Mouse (Mus musculus) frontal cortex, postnatal 36 days (tissue): ENCODE measurements around the gene Gipc3.

Source experiments
- DNase-seq, 2 experiments: peaks; one replicate each; pipeline ENCODE4 v3.0.0; 2022; ENCODE audit warnings: low spot score in 2 of 2

The Gipc3 gene

GRCm38 (mm10) chr10:81342686-81343505, at the start of gene Gipc3:
Gene Gipc3, minus strand, starts transcription at chr10:81343266.
- DNase-seq = no peak

DNA sequence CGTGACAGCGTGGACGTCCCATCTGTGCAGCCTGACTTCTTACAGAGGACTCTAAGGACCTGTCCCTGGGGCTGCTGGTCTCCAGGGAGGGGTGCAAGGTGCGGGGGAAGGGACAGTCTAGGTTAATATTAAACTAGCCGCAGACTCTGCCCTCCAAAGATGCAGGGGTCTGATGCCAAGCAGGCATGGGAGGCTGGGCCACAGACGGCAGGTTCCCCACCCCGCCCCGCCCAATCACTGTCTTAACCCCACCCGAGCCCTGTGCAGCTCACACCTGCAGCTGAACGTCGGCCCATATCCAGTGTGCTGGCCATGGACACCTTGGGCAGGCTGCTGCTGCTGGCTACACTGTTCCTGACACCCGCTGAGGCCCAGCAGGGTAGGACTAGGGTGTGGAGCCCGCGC, 49.7 kb upstream of the Gipc3 start, which contains the start of gene Smim24:
TSS of gene Smim24 (plus strand) at position 271 of the 405 bp plus-strand sequence.
- DNase-seq = no peak

- DNase-seq = no peak
Observed at GRCm38 (mm10) chr10:81392270-81392669, 49.2 kb upstream of the Gipc3 start.

- DNase-seq = no peak
Observed at GRCm38 (mm10) chr10:81390678-81390965, 47.6 kb upstream of the Gipc3 start.

DNA sequence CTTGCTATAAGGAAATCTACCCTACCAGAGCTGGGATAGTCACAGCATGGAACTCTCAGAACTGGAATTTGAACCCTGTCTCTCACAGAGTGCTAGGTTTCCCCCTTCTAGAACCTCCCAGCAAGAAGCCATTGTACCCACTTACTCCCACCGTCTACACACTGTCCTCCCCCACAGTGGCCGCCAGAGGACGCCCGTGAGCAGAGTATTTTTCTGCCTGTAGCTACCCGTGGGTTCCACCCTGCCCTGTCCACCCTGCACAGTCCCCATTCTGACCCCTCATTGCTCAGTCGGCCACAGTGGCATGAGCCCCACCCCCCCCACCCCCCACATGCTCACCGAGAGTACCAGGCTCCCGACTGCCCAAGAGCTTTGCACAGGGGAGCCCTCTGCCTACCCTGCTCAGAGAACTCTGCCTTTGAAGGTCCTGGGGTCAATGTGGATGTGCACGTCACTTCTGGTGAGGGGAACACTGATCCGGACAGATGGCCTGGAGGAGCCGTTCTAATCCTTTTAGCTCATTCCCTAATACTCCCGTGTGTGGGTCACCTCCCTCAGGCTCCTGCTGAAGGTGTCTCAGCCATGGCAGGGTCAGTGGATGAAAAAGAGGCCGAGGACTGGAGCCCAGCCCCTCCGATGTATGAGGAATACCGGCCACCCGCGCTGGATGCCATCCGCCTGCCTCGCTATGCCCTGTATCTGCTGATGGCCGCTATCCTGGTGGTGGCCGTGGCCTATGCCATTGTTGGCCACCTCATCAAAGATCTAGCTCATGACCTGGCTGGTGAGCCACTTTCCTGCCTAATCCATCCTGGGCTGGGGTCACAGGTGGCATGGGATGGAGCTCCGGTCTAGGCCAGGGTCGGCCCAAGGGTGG, 47.0 kb upstream of the Gipc3 start:
- peak; percentile 69 to 78 for DNase-seq

DNA sequence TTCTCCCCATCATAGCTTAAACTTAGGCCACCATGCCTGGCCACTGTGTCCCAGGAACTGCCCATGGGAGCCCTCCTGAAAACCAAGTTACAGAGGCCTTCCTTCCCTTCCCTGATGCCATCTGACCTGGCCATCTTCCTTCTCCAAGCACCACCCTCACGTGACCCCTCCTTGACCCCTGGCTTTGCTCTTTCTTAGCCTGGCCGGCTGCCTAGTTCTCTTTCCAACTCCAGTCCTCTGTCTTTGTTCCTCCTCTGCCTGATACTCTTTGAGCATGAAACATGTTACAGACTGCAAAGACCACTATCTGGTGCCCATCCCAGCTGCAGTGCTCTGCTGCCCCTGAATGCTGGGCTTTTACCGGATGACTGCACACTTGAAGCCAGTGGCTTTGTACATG, 46.3 kb upstream of the Gipc3 start:
- DNase-seq = no peak

GRCm38 (mm10) chr10:81388505-81389055, 45.5 kb upstream of the Gipc3 start, which contains the start of gene Gm48552:
Gene Gm48552, plus strand, starts transcription at chr10:81389005.
- no peak for DNase-seq

GRCm38 (mm10) chr10:81387716-81388115, 44.6 kb upstream of the Gipc3 start:
- DNase-seq = no peak

GRCm38 (mm10) chr10:81385603-81386306, 42.7 kb upstream of the Gipc3 start:
- no peak for DNase-seq

DNA sequence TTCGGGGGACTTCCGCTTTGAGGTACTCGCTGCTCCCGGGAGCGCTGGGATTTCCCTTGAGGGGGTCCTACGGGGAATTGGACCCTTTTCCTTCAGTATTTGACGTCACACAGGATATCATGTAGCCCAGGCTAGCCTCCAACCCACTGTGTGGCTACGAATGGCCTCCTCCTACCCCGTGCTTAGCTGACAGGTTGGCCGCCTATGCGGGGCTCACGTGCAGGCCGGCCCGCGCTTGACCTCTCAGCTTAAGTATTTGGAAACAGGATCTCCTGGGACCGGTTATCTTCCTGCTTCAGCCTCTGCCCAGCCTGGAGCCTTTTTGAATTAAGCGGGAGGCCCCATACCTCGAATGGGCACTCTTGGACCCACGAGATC, 41.5 kb upstream of the Gipc3 start:
- no peak for DNase-seq

- peak; percentile 98 to 99 for DNase-seq
Observed at GRCm38 (mm10) chr10:81383802-81384604, 40.9 kb upstream of the Gipc3 start, which contains the start of the genes Dohh and Gm48551. Gene Dohh, plus strand, starts transcription at chr10:81384428. Gene Gm48551, plus strand, starts transcription at chr10:81384466.

- DNase-seq = no peak
Observed at GRCm38 (mm10) chr10:81382039-81382438, 39.0 kb upstream of the Gipc3 start.

GRCm38 (mm10) chr10:81379809-81380378, 36.8 kb upstream of the Gipc3 start:
- no peak for DNase-seq

DNA sequence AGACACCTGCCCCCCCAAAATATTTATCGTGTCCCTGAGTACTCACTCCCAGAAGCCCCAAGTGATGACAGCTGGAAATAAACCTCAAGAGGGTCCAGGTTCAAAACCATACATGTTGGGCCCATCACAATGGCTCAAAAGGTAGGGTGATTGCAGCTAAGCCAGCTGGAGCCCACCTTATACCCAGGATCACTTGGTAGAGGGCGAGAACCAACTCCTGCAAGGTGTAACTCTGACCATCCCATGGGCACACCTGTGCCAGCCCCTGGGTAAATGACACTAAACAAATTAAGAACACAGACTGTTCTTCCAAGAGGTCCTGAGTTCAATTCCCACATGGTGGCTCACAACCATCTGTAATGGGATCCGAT, 36.1 kb upstream of the Gipc3 start:
- DNase-seq = no peak

- DNase-seq = peak; percentile 100
Observed at GRCm38 (mm10) chr10:81378553-81379182, 35.6 kb upstream of the Gipc3 start.

DNA sequence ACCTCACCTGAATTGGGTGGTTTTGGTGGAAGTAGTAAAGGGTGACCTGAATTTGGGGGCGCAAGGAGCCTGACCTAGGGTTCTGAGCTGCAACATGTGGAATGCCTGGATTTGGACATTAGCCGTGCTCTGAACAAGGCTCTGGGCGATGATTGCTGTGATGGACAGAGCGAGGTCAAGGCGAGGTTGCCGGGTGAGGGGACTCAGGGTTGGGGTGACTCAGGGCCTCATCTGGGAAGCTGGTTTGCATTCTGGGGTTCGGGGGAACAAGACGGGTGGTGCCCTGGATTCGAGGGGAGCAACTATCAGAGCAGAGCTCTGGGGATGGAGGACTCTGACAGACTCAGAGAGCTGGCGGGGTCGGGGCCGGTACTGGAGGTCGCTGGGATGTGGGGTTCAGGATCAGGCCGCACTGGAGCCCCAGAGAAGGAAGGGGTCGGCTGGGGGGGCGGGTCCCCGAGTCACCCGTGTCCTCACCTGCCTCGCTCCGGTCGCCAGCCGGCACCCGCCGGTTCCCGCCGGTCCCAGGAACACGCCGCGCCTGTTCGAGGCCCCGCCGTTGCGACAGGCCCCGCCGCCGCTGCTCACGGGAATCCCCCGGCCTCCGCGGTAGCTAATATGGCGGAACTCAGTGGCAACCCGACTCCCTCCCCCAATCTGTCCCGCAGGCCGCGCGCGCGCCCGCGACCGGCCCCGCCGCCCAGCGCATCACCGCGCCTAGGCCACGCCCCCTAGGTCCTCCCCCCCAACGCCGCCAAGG, 34.9 kb upstream of the Gipc3 start, which contains the start of gene Fzr1:
TSS of gene Fzr1 (minus strand) at position 724 of the 760 bp plus-strand sequence.
- no peak for DNase-seq

DNA sequence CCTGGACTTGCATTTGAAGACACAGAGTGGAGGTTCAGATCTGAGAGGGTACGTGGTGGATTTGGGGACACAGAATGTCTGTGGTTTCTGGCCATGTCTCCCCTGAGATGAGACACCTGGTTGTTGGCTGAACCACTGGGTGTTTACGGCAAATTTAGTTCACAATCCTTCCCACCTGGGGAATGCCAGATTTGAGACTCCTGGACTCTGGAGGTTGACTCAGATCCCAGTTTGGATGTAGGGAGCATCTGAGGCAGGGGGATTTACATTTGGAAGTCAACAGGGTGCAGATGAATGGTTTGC, 34.2 kb upstream of the Gipc3 start:
- DNase-seq = no peak

DNA sequence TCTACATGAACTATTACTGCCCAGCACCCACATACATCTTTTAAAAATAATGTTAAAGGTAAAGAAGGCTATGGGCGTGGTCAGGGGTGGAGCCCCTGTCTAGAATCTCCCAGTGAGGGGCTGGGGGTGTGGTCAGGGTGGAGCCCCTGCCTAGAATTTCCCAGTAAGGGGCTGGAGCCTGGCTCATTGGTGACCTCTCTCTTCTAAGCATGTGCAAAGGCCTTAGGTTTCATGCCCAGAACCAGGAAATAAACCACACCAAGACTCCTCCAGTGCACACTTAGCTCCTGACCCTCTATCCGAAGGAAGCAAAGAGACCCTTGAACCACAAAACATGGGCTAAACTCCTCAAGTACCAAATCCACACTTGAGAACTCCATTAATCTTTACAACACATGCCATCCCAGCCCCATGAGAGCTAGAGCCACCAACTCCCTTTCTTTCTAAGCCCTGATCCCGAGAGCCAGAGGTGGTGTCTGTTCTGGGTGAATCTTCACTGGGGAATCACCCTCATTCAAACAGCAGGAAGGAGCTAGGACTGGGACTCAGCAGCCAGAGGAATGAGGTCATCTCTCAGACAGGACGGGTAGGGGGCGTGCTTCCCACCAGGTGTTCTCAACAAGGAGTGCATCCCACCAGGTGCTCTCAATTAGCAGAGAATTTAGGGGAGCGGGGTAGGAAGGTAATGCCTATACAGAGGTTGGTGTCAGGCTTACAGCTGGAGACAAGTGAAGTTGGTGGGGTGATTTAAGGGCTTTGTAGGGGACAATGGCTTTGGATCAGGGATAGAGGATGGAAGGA, 33.7 kb upstream of the Gipc3 start:
- no peak for DNase-seq

DNA sequence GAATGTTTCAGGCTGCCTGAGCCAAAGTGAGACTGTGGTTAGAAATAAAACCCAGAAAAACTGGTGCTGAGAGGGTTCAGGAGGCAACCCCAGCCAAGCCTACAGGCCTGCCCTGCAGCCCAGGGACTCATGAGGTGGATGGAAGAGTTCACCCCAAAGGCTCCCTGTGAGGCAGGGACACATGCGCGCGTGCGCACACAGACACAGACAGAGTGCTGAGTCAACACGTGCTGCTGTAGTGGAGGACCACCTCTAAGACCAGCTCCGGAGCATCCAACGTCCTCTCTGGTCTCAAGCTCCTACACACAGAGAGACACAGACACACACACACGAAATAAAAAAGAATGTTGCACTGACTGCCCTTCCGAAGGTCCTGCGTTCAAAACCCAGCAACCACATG, 32.3 kb upstream of the Gipc3 start:
- no peak for DNase-seq
